Mouse (Mus musculus): Measurements from ENCODE around the gene Mad1l1. TPM values are rescaled to one million over a fixed set of nuclear protein-coding genes. Genes with fewer than 3 reads are reported as not detected.
A peak's percentile ranks its signal among the peaks of the same experiment; 100 is the strongest.
"Not testable (repeated sequence)": the region's sequence is repeated elsewhere in the genome, so short reads cannot be mapped to it uniquely, and the experiment has no call there.

The Mad1l1 gene
- total RNA-seq (2022), result 1 to 10 TPM; 6.8 to 9.5 (median 7.5) TPM

DNA sequence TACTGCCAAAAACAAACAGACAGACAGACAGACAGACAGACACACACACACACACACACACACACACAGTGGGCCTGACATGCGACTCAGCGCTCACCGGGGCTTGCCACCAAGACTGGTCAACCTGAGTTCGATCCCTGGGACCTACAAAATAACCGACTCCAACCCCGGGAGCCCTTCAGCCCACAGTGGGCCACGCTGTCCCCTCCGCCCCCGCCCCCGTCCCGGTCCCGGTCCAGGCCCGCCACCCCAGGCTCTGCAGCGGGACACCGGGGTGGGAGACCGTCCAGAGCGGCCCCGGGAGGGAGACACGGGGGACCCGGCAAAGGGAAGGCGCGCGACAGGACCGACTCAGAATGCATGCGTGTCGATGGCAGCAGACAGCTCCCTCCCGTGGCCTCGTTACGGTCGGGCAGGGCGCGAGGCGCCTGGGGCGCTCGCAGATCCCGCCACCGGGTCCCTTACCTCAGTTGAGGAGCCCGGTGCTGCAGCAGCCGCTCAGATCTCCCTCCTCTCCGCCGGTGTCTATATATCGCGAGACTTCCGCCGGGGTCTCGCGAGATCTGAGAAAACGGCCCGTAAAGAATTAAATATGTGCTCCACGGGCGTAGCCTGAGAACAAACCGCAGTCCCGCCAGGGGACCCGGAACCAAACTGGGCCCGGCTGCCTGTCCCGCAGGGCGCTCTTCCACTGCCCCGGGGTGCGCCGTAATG lies at the start of gene Mad1l1, which contains the start of gene Nudt1:
TSS of gene Mad1l1 (minus strand) at position 511 of the 714 bp plus-strand sequence.
TSS of gene Nudt1 (plus strand) at position 615 of the 714 bp plus-strand sequence.
- peak; percentile 90 to 92 for DNase-seq (ENCODE audit: low spot score in 2 of 2)

DNA sequence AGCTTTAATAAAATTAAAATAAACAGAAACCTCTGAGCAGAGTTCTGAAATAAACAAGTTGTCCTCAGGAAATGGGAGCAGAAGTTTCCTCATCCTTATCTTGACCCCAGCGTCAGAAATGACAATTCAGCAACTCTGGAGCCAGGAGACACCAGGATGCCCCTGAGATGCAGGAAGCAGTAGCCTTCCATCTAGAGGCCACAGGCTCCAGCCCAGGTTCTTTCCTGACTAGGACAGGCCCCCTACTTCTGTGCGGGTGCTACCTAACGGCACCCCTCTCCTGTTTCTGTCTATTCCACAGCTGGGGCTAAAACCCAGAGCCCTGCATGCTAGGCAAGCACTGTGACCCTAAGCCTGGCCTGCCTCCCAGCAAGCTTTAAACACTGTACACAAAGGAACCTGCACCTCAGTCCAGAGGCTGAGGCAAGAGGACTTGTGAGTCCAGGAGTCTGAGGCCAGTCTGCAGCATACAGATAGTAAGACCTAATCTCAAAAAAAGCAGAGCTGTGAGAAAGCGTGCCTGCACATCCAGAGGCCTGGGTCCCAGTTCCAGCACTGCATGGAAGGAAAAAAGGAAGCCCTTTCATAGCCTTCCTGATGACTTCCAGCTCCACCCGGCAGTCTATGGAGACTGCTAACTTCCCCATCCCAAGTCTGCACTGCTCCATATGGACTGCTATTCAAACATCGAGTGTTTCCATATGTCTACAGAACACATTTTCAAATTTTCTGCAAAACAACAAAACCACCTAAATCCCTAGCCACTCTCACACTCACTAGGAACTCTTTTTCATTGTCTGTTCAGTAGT lies 49.3 kb upstream of the Mad1l1 start:
- no peak for DNase-seq (ENCODE audit: low spot score in 2 of 2)

DNA sequence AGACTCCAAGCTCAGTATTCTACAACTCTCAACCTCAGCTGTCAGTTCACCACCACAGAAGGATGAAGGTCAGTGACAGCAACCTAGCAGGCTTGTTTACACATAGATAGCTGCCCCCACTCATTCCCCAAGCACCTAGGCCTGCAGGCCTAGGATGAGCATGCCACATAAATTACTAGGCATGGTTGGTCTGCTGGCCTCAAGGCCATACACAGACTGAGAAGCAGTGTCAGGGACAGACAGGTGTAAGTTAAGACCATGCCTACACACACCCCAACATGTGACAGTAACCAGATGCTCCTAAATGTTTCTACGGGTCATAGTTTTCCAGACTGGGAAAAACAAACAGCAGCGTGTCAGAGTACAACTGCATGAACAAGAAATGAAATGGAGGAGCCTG lies 48.1 kb upstream of the Mad1l1 start:
- no peak for DNase-seq (ENCODE audit: low spot score in 2 of 2)

DNA sequence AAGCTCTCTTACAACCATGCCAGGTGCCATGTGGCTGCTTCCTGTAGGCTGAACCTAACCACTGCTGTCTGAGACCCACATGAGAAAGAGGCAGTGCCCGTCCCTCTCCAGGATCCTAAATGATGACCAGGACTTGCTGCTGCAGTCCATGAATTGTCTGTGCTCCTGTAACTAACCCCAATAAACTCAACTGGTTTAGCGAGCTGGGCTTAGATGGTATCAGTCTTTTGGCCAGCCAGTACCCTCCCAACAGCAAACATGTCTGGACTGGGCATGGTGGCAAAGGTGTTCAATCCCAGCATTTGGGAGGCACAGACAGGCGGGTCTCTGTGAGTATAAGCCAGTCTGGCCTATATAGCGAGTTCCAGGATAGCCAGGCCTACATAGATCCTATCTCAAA lies 47.6 kb upstream of the Mad1l1 start:
- no peak for DNase-seq (ENCODE audit: low spot score in 2 of 2)

DNA sequence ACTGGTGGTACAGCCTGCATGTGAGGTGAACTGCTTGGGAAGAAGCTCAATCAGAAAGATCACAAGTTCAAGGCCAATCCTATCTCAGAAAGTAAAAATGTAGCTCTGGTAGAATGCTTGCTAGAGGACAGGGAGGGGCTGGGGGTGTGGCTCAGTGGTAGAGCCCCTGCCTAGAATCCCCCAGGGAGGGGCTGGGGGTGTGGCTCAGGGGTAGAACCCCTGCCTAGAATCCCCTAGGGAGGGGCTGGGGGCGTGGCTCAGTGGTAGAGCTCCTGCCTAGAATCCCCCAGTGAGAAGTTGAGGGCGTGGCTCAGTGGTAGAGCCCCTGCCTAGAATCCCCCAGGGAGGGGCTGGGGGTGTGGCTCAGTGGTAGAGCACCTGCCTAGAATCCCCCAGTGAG lies 46.8 kb upstream of the Mad1l1 start:
- DNase-seq (ENCODE audit: low spot score in 2 of 2), result not testable (repeated sequence)

DNA sequence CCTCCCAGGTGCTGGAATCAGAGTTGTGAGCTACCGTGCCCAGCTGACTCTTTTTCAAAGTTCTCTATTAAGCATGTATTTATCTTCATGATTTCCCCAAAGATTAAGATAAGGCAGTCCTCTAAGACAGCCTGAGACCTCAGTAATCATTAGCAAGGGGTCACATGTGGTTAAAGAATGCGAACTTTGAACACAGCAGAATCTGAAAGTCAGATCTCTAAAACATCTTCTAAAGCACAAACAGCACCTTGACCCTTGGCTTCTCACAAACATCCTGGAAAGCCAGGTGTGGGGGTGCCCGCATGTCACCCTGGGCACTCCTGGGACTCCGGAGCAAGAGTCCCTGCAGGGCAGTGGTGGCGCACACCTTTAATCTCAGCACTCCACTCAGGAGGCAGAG lies 43.1 kb upstream of the Mad1l1 start:
- no peak for DNase-seq (ENCODE audit: low spot score in 2 of 2)

DNA sequence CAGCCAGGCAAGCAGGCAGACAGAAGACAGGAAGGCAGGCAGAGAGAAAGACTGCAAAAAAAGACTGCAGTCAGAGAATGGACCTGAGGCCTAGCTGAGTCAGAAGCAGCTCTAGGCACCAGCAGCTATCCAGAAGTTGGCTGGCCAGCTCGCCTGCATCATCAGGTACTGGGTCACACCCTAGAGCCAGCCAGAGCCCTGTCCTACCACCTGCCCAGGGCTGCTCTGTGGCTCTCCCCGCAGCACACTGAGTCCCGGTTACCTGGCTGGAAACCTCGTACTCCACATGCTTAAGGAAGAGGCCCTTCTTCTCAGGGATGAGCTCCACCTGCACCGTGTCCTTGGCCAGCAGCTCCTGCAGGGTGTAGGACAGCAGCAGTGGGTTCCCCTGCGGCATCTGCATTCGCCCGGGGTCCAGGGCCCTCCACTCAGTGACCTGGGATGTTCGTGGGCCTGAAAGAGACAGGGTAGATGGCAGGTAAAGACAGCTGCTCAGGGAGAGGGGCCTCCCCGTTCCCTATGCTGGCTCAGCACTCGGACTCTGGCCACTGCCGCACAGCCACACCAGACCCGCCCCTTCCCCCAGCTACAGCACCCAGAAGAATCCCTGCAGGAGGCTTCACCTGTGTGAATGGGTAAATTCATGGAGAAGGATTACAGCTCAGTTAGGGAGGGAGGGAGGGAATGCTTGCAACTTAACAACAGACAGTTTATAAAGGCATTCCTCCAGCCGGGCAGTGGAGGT lies 38.8 kb upstream of the Mad1l1 start:
- no peak for DNase-seq (ENCODE audit: low spot score in 2 of 2)

DNA sequence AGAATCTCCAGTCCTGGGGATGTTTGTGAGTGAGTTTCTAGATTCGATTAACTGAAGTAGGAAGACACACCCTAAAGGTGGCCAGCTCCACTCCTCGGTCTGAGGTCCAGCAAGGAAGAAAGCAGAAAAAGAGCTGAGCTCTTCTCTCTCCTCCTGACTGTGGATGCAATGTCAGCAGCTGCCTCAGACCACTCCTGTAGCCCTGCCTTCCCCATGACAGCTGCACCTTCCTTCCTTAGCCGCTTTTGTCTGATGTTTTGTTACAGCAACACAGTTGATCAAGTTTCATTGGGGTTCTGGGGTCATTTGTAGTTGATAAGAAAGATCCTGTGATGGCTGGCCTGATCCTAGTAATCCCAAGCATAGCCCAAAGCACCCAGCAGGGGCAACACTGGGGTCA lies 36.1 kb upstream of the Mad1l1 start:
- no peak for DNase-seq (ENCODE audit: low spot score in 2 of 2)

DNA sequence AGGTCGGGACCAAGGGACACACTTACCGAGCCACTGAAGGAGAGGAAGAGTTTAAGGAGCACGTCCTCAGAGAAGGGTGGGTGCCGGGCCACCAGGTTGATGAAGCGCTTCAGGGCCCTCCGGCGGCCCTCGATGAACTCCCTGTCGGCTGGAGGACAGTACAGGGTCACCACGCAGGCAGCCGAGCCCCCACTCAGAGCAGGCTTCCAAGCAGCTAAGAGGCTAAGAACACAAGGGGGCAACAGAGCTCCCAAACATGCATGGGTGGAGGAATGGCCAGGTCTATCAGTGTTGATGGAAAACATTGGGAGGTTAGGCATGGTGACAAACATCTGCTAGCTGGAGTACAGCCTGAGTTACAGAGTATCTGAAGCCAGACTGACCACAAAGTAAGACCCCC lies 34.6 kb upstream of the Mad1l1 start:
- no peak for DNase-seq (ENCODE audit: low spot score in 2 of 2)

DNA sequence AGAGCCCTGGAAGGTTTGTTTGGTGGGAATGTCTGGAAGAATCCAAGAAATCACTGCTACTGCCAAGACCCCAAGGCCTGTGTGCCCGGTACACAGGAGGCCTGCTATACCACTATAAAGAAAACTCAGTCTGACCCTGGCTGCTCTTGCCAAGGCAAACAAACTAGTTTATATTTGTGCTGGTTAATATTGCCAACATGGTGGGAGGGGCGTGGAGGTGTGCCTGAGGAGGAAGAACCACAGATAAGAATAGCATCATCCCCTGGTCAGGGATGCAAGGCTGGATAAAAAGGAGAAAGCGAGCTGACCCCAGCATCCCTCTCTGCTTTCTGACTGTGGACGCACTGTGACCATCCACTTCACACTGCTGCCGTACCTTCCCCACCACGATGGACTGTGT lies 31.0 kb upstream of the Mad1l1 start:
- no peak for DNase-seq (ENCODE audit: low spot score in 2 of 2)

DNA sequence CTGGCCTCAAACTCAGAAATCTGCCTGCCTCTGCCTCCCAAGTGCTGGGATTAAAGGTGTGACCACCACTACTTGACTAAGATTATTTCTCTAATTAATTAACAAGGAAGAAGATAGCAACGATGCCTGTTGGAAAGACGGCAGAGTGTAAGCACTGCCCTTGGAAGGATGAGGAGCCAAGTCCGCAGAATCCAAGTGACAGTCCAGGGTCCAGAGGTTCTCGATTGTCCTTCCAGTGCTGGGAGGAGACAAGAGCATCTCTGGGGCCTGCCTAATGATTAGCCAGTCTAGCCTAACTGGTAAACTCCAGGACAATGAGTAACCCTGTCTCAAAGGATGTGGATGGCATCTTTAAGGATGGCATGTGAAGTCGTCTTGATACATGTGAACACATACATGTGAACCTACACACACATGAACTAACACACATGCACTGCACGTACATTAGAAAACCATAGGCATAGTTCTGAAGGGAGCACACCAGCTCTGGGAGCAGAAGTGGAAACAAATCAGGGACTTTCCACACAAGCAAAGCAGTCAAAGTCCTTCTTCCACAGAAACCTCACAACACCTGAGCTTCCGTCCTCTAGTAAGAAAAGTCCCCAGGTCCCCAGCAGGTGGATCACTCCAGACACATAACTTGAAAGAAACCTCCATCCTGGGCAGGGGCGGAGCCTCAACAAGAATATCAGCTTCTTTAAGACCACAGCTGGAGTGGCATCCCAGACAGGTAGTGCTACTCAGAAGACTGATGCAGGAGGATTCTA lies 29.6 kb upstream of the Mad1l1 start:
- DNase-seq (ENCODE audit: low spot score in 2 of 2), result no peak

DNA sequence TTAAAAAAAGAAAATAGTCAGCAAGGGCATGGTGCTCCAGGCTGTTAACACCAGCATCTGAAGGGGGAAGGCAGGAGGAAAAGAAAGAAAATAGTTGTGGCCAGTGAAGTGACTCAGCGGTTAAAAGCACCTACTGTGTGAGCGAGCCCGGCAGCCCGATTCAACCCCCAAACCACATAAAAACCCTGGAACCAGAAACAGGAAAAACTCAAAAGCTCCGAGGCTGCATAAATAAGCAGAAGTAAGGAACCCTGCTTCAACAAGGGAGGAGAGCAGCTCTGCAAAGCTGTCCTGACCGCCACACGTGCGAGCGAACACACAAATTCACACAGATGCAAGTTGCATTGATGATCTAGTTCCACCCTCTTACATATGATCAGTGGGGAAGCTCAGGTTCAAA lies 28.5 kb upstream of the Mad1l1 start:
- DNase-seq (ENCODE audit: low spot score in 2 of 2), result no peak

DNA sequence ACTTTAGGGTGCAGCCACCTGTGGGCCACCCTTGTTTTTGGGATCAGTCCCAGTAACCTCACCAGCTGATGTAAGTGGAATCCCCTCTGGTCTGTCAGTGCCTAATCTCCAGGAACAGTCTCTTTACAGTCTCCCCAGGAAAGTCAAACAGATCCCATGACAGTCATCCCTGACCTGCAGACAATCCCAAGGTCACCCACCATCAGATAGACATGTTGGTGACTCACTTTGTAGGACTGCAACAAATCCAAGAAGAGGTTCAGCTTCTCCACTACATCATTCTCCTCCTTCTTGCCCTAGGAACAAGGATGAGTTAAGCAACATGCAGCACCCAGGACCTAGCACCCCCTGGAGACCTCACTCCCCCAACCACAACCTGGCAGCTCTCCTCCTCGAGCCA lies 24.7 kb upstream of the Mad1l1 start:
- DNase-seq (ENCODE audit: low spot score in 2 of 2), result no peak

DNA sequence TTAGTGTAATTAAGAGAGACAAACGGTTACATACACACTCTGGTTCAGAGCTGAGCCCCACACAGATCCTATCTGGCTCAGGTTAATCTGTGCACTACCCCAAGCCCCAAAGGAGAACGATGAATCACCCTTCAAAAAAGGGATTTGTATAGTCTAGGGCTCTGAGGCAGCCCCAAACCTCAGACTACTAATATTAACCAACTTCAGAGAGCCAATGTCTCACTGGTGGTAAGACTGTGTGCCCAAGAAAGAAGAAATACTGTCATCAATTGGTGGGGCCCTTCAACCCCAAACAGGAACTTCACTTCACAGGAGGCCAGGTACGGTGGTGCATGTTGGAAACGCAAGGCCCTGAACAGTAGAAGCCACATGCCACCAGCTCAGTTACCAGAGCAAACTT lies 23.9 kb upstream of the Mad1l1 start:
- no peak for DNase-seq (ENCODE audit: low spot score in 2 of 2)

DNA sequence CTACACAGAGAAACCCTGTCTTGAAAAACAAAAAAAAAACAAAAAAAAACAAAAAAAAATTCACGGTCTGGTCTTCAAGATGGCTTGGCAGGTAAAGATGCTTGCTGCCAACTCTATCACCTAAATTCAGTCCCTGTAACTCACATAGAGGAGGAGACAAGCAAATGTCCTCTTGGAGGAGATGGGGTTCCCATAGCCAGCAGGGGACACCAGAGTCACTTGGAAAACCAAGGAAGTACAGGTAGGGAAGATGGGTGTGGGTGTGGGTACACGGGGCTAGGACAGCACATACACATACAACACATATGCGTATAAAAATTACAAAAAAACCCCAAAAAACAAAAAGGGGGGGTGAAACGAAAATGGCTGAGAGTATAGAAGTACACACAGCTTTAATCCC lies 21.5 kb upstream of the Mad1l1 start:
- DNase-seq (ENCODE audit: low spot score in 2 of 2), result no peak

DNA sequence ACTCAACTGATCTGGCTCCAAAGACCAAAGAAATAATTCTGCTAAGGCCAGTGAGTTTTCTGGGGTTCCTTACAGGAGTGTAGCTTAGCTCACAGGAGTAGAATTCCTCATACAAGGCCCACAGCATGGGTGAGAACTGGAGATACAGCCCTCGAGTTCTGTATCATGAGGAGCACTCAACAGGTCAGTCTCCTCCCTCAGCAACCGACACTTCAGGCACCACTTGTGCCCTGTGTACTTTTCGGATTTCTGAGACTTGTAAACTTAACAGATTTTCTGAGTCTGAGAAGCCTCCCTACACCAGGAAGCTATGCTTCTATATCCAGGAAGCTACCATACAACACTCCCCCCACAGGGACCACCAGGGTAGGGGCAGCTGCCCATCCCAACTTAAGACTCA lies 18.5 kb upstream of the Mad1l1 start:
- DNase-seq (ENCODE audit: low spot score in 2 of 2), result no peak

DNA sequence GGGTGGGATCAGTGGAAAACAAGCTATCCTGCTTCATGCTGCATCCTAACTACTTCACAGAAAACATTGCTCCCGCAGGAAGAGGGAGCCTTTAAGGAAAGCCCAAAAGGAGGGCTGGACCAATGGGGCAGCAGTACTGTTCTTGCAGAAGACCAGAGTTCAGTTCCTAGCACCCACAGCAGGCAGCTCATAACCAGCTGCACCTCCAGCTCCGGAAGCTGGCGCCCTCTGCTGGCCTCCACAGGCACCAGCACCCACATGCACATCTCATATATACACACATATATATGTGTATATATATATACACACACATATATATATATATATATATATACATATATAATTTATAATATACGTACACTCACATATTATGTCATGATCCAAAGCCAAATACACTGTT lies 17.4 kb upstream of the Mad1l1 start:
- DNase-seq (ENCODE audit: low spot score in 2 of 2), result no peak

DNA sequence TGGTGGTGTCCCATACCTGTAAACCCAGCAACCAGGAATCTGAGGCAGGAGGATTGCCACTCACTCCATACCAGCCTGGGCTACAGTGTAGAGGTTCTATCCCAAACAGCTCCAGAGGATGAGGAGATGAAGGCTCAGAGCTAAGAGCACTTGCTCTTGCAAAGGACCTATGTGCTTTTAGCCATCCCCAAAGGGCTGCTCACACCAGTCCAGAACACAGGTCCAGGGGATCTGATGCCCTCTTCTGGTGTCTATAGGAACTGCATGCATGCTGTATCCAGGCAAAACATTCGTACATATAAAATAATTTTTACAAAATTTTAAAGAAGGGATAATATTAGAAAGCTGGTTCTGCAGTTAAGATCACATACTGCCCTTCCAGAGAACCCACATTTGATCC lies 15.3 kb upstream of the Mad1l1 start:
- no peak for DNase-seq (ENCODE audit: low spot score in 2 of 2)

DNA sequence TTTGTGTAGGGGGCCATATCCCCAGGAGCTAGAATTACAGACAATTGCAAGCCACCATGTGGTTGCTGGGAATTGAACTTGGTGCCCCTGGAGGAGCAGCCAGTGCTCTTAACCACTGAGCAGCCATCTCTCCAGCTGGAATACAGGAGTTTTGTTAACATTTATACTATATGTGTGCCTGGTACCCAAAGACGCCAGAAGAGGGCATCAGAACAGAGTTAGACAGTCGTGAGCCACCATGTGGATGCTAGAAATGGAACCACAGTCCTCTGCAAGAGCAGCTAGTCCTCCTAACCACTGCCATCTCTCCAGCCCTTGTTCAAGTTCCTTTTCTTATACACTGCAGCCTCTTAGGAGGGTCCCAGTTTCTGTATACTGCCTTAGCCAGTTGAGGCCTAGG lies 12.3 kb upstream of the Mad1l1 start:
- DNase-seq (ENCODE audit: low spot score in 2 of 2), result no peak

DNA sequence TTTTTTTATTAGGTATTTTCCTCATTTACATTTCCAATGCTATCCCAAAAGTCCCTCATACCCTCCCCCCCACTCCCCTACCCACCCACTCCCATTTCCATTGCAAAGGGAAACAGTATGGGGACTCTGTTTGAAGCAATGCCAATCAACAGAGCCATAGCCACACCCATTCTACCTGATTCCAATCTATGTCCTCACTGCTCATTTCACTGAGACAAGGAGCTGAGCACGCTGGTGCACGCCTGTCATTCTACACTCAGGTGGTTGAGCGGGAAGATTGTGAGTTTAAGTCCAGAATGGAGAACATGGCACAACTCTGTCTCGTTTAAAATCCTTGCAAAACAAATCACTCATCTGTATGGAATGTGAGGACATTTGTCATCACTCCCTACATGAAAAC lies 11.2 kb upstream of the Mad1l1 start:
- no peak for DNase-seq (ENCODE audit: low spot score in 2 of 2)

All from gastrocnemius, adult 8-10 months (tissue).